Mouse (Mus musculus) heart, embryonic 13.5 days (tissue): ENCODE measurements around the gene Ltf. TPM values are rescaled to one million over a fixed set of nuclear protein-coding genes. Genes with fewer than 3 reads are reported as not detected.

Experiments
- ATAC-seq: fragments of 200-750 bp; cut with Nextera tagmentation; 2 replicates; pipeline ENCODE4 v1.8.0; 2017; ENCODE audit warnings: moderate TSS enrichment; ENCODE audit not compliant: insufficient number of reproducible peaks, low FRiP score, low TSS enrichment; ENCODE audit errors: extremely low read depth
- H3K27ac ChIP-seq: fragments of 300-500 bp; sonication (generic); replicated peaks from 2 replicates; pipeline ENCODE4 v1.5.1; 2015; ENCODE audit warnings: moderate library complexity, mild to moderate bottlenecking, inconsistent platforms
- H3K27me3 ChIP-seq: fragments of 300-500 bp; sonication (generic); replicated peaks from 2 replicates; pipeline ENCODE4 v1.6.1; 2015; ENCODE audit warnings: mild to moderate bottlenecking, inconsistent platforms
- H3K36me3 ChIP-seq: fragments of 300-500 bp; sonication (generic); 2 replicates; pipeline ENCODE4 v1.6.1; 2015; ENCODE audit warnings: mild to moderate bottlenecking, inconsistent platforms
- H3K4me1 ChIP-seq: fragments of 300-500 bp; sonication (generic); 2 replicates; pipeline ENCODE4 v1.6.1; 2015; ENCODE audit warnings: inconsistent platforms
- H3K4me2 ChIP-seq: fragments of 300-500 bp; sonication (generic); 2 replicates; pipeline ENCODE4 v1.6.1; 2015; ENCODE audit warnings: inconsistent platforms, mild to moderate bottlenecking, moderate library complexity
- H3K4me3 ChIP-seq: fragments of 300-500 bp; sonication (generic); 2 replicates; pipeline ENCODE4 v1.5.1; 2015; ENCODE audit warnings: moderate library complexity, mild to moderate bottlenecking, inconsistent platforms
- H3K9ac ChIP-seq: fragments of 300-500 bp; sonication (generic); 2 replicates; pipeline ENCODE4 v1.6.1; 2015; ENCODE audit warnings: inconsistent platforms, mild to moderate bottlenecking, moderate library complexity
- H3K9me3 ChIP-seq: fragments of 300-500 bp; sonication (generic); 2 replicates; pipeline ENCODE4 v1.6.1; 2016; ENCODE audit warnings: inconsistent platforms
- WGBS: fragments of 180-500 bp; shearing (Covaris S2); methylation state at CpG from one replicate; pipeline ENCODE4 v1.1.7; 2015; ENCODE audit warnings: mixed read lengths; 5-methylcytosine and 5-hydroxymethylcytosine counted together
- polyA plus RNA-seq: library from polyadenylated mRNA; unstranded; fragments of >200 nt; fragmentation: Nextera tagmentation; extraction: Ambion mirVana; gene quantifications from 2 replicates; pipeline ENCODE4 v1.2.1, GENCODE M21; 2015

The Ltf gene
- polyA plus RNA-seq, 1 experiment from 2014 or later: 1.1 TPM

- ATAC-seq: no peak
- Histone ChIP-seq H3K36me3 (no peaks in the 10 kb centered on the region), H3K27me3 (peaks cover 10% of the 10 kb centered on the region; the same call in 1 of the 2 replicates), H3K9me3 (no peaks in the 10 kb centered on the region), H3K27ac (no peak overlapping the region), H3K4me3 (no peak overlapping the region), H3K4me2 (peak overlapping the region; percentile 36), H3K9ac (no peak overlapping the region), H3K4me1 (peaks cover 32% of the 10 kb centered on the region)
- 11% methylated on average over 5 of the region's 5 CpGs for WGBS
These were observed 68.9 kb downstream of the Ltf start for GRCm38 (mm10) chr9:111087960-111088359.

GRCm38 (mm10) chr9:111088886-111089285, 69.8 kb downstream of the Ltf start:
- H3K4me1 ChIP-seq: peaks cover 39% of the 10 kb centered on the region
- WGBS: 42% methylated on average over 7 of the region's 7 CpGs
- no peaks in the 10 kb centered on the region for H3K36me3 ChIP-seq
- H3K4me2 ChIP-seq: no peak overlapping the region
- H3K9me3 ChIP-seq: no peaks in the 10 kb centered on the region
- H3K27me3 ChIP-seq: peaks cover 10% of the 10 kb centered on the region; the same call in 1 of the 2 replicates
- H3K4me3 ChIP-seq: no peak overlapping the region
- ATAC-seq: no peak; the same call in 1 of the 2 replicates
- no peak overlapping the region for H3K27ac ChIP-seq
- H3K9ac ChIP-seq: 0 out of 2 replicates have a peak overlapping the region, but pooled peaks have one; percentile 44

Other genes starting within 250 kb of the Ltf start
- gene Prss42, start 221.1 kb upstream of the Ltf start, polyA plus RNA-seq: 0.11 TPM in 1 of 2 replicates, not detected in the other
- gene Prss44, start 205.3 kb upstream of the Ltf start, polyA plus RNA-seq: not detected in 2 replicates
- not detected in 2 replicates for gene Prss43, start 192.6 kb upstream of the Ltf start, polyA plus RNA-seq
- not detected in 2 replicates for gene Prss45, start 184.7 kb upstream of the Ltf start, polyA plus RNA-seq
- not detected in 2 replicates for gene Prss46, start 174.8 kb upstream of the Ltf start, polyA plus RNA-seq
- 0.13 and 0.56 TPM in 2 replicates for gene Prss50, start 161.3 kb upstream of the Ltf start, polyA plus RNA-seq
- 0.88 and 0.97 TPM in 2 replicates for gene Als2cl, start 139.4 kb upstream of the Ltf start, polyA plus RNA-seq
- gene Tmie, start 139.2 kb upstream of the Ltf start, polyA plus RNA-seq: 0.16 and 0.20 TPM in 2 replicates
- gene Fam240a, start 102.4 kb upstream of the Ltf start, polyA plus RNA-seq: not detected in 2 replicates
- not detected in 2 replicates for gene Tdgf1, start 73.1 kb upstream of the Ltf start, polyA plus RNA-seq
- gene Lrrc2, start 67.7 kb upstream of the Ltf start, polyA plus RNA-seq: 2.3 and 2.6 TPM in 2 replicates
- 0.05 and 0.57 TPM in 2 replicates for gene Rtp3, start 28.7 kb upstream of the Ltf start, polyA plus RNA-seq
- 2.5 and 2.8 TPM in 2 replicates for gene Ccrl2, start 38.2 kb downstream of the Ltf start, polyA plus RNA-seq
- 53.0 and 56.4 TPM in 2 replicates for gene Lrrfip2, start 98.3 kb downstream of the Ltf start, polyA plus RNA-seq